ENCODE assay signal across 8 mouse cellular contexts in genomic region chr4:94602496-94603030, GRCm38 (mm10). TPM values are rescaled to one million over a fixed set of nuclear protein-coding genes. Genes with fewer than 3 reads are reported as not detected.
DNase-seq lines count a peak whose midpoint lies in the region; ATAC-seq and TF ChIP-seq lines count a peak whose summit lies in the region.
"Had no signal": no experiment of that assay in that cellular context is flagged by ENCODE, and none has a peak within 500 bp of the region (broad histone marks: within the 10 kb centered on the region; RNA-seq: fewer than 3 reads in every experiment).

No protein-coding gene starts in this region.

- H3K27me3 ChIP-seq in lung, embryonic 14.5 days (ENCODE audit: insufficient read depth, low read length), result no peaks in the 10 kb centered on the region
- no peaks in the 10 kb centered on the region for H3K27me3 ChIP-seq in embryonic facial prominence, embryonic 11.5 days (ENCODE audit: control insufficient read depth, insufficient read depth, low read length)
- H3K27me3 ChIP-seq in hindbrain, postnatal 0 days (ENCODE audit: insufficient read depth, low read length), result no peaks in the 10 kb centered on the region
- H3K27me3 ChIP-seq in midbrain, embryonic 10.5 days (ENCODE audit: low read depth, poor library complexity, severe bottlenecking), result no peaks in the 10 kb centered on the region

- H3K4me2 ChIP-seq in lung, embryonic 14.5 days, result peak overlapping the region; percentile 83
- peak overlapping the region; percentile 50 for H3K4me2 ChIP-seq in embryonic facial prominence, embryonic 11.5 days (ENCODE audit: low read depth, low read length)
- peak overlapping the region; percentile 85 for H3K4me2 ChIP-seq in hindbrain, postnatal 0 days (ENCODE audit: low read depth, low read length)

- no peak for DNase-seq in lung, embryonic 14.5 days
- no peak for DNase-seq in lung, postnatal 25 days (ENCODE audit: low spot score)
- DNase-seq in embryonic facial prominence, embryonic 11.5 days (ENCODE audit: low spot score), result peak; percentile 45
- peak; percentile 9 for DNase-seq in hindbrain, postnatal 0 days (ENCODE audit: low spot score)
- no peak for DNase-seq in midbrain, embryonic 10.5 days (ENCODE audit: low spot score)
- DNase-seq in right cerebral cortex, postnatal 4 days, result no peak

- no peaks in the 10 kb centered on the region for H3K36me3 ChIP-seq in lung, embryonic 14.5 days (ENCODE audit: insufficient read depth)
- no peaks in the 10 kb centered on the region for H3K36me3 ChIP-seq in embryonic facial prominence, embryonic 11.5 days (replicated peaks; ENCODE audit: control insufficient read depth, insufficient read depth, low read depth, low read length)
- no peaks in the 10 kb centered on the region for H3K36me3 ChIP-seq in hindbrain, postnatal 0 days (ENCODE audit: insufficient read depth, low read length)
- H3K36me3 ChIP-seq in midbrain, embryonic 10.5 days, result no peaks in the 10 kb centered on the region

- no peaks in the 10 kb centered on the region for H3K4me1 ChIP-seq in lung, embryonic 14.5 days (ENCODE audit: insufficient read depth)
- H3K4me1 ChIP-seq in embryonic facial prominence, embryonic 11.5 days (ENCODE audit: control insufficient read depth, insufficient read depth, low read length), result no peaks in the 10 kb centered on the region
- H3K4me1 ChIP-seq in hindbrain, postnatal 0 days (ENCODE audit: insufficient read depth, low read length), result peaks cover 5% of the 10 kb centered on the region; the same call in 1 of the 2 replicates
- peaks cover 25% of the 10 kb centered on the region for H3K4me1 ChIP-seq in midbrain, embryonic 10.5 days

- peak; percentile 79 for ATAC-seq in lung, embryonic 14.5 days (ENCODE audit: insufficient read depth)
- peak; percentile 89 for ATAC-seq in embryonic facial prominence, embryonic 11.5 days (replicated peaks; ENCODE audit: insufficient number of reproducible peaks, low FRiP score, low TSS enrichment, low read depth)
- no peak for ATAC-seq in hindbrain, postnatal 0 days
- ATAC-seq in CD4-positive, CD25-positive, alpha-beta regulatory T cell, adult 4 months, result no peak

- under 1% methylated on average over 33 of the region's 33 CpGs for WGBS in lung, embryonic 14.5 days
- WGBS in embryonic facial prominence, embryonic 11.5 days, result under 1% methylated on average over 33 of the region's 33 CpGs
- under 1% methylated on average over 33 of the region's 33 CpGs for WGBS in hindbrain, postnatal 0 days
- under 1% methylated on average over 33 of the region's 33 CpGs for WGBS in midbrain, embryonic 10.5 days

- H3K9me3 ChIP-seq in lung, embryonic 14.5 days (ENCODE audit: low read depth, low read length), result no peaks in the 10 kb centered on the region
- no peaks in the 10 kb centered on the region for H3K9me3 ChIP-seq in embryonic facial prominence, embryonic 11.5 days (replicated peaks; ENCODE audit: control insufficient read depth, low read length)
- no peaks in the 10 kb centered on the region for H3K9me3 ChIP-seq in hindbrain, postnatal 0 days (ENCODE audit: low read length)
- H3K9me3 ChIP-seq in midbrain, embryonic 10.5 days (replicated peaks), result no peaks in the 10 kb centered on the region

- TF ChIP-seq CTCF in lung, embryonic 14.5 days (IDR thresholded peaks at IDR 0.05; ENCODE audit: low read depth), result no peak
- TF ChIP-seq CTCF in hindbrain, postnatal 0 days (IDR thresholded peaks at IDR 0.05; ENCODE audit: low read depth), result no peak

- H3K27ac ChIP-seq in lung, embryonic 14.5 days (ENCODE audit: low read depth), result peak overlapping the region; percentile 92
- peak overlapping the region; percentile 63 for H3K27ac ChIP-seq in embryonic facial prominence, embryonic 11.5 days (replicated peaks; ENCODE audit: low read depth, low read length)
- H3K27ac ChIP-seq in hindbrain, postnatal 0 days, result peak overlapping the region; percentile 94
- H3K27ac ChIP-seq in midbrain, embryonic 10.5 days (replicated peaks), result peak overlapping the region; percentile 96

- H3K4me3 ChIP-seq in lung, embryonic 14.5 days (ENCODE audit: low read depth, low read length), result peak overlapping the region; percentile 95
- H3K4me3 ChIP-seq in embryonic facial prominence, embryonic 11.5 days (ENCODE audit: low read depth, low read length), result peak overlapping the region; percentile 87
- H3K4me3 ChIP-seq in hindbrain, postnatal 0 days (ENCODE audit: low read length), result peak overlapping the region; percentile 99
- H3K4me3 ChIP-seq in midbrain, embryonic 10.5 days, result peak overlapping the region; percentile 97

- peak overlapping the region; percentile 88 for H3K9ac ChIP-seq in lung, embryonic 14.5 days
- H3K9ac ChIP-seq in embryonic facial prominence, embryonic 11.5 days (replicated peaks; ENCODE audit: low read length), result peak overlapping the region; percentile 93
- H3K9ac ChIP-seq in hindbrain, postnatal 0 days (replicated peaks; ENCODE audit: low read length), result peak overlapping the region; percentile 95

RNA-seq across cellular contexts. Expression of gene Plaa, which starts 0.5 kb away (rescaled TPM):
- 78.3 and 80.9 TPM in 2 replicates for polyA plus RNA-seq in lung, embryonic 14.5 days (2014; fragmentation: Nextera tagmentation; extraction: Ambion mirVana)
- 81.9 and 96.6 TPM in 2 replicates for polyA plus RNA-seq in embryonic facial prominence, embryonic 11.5 days (2014; fragmentation: Nextera tagmentation; extraction: Ambion mirVana)
- 57.7 and 64.7 TPM in 2 replicates for total RNA-seq in hindbrain, postnatal 0 days (2014; rRNA removed)
- polyA plus RNA-seq in hindbrain, postnatal 0 days (2015; fragmentation: Nextera tagmentation; extraction: Ambion mirVana), result 64.7 and 70.0 TPM in 2 replicates
- polyA plus RNA-seq in midbrain, embryonic 10.5 days (2016; fragmentation: Nextera tagmentation; extraction: Ambion mirVana), result 92.6 and 95.1 TPM in 2 replicates
- 10 to 100 TPM; 31.6 to 33.7 TPM for polyA plus RNA-seq in CD4-positive, CD25-positive, alpha-beta regulatory T cell, adult 4 months (2017; shearing (Covaris generic))

RNA-seq across cellular contexts. Expression of gene Ift74, which starts 11.7 kb away (rescaled TPM):
- polyA plus RNA-seq in lung, embryonic 14.5 days (2014; fragmentation: Nextera tagmentation; extraction: Ambion mirVana), result 33.1 and 34.1 TPM in 2 replicates
- 64.7 and 78.2 TPM in 2 replicates for polyA plus RNA-seq in embryonic facial prominence, embryonic 11.5 days (2014; fragmentation: Nextera tagmentation; extraction: Ambion mirVana)
- total RNA-seq in hindbrain, postnatal 0 days (2014; rRNA removed), result 5.2 and 6.6 TPM in 2 replicates
- polyA plus RNA-seq in hindbrain, postnatal 0 days (2015; fragmentation: Nextera tagmentation; extraction: Ambion mirVana), result 30.1 and 35.0 TPM in 2 replicates
- polyA plus RNA-seq in midbrain, embryonic 10.5 days (2016; fragmentation: Nextera tagmentation; extraction: Ambion mirVana), result 59.6 and 65.4 TPM in 2 replicates
- 1 to 10 TPM; 4.6 to 6.4 TPM for polyA plus RNA-seq in CD4-positive, CD25-positive, alpha-beta regulatory T cell, adult 4 months (2017; shearing (Covaris generic))

RNA-seq across cellular contexts. Expression of gene Caap1, which starts 46.0 kb away (rescaled TPM):
- polyA plus RNA-seq in lung, embryonic 14.5 days (2014; fragmentation: Nextera tagmentation; extraction: Ambion mirVana), result 21.8 and 22.2 TPM in 2 replicates
- 31.0 and 35.2 TPM in 2 replicates for polyA plus RNA-seq in embryonic facial prominence, embryonic 11.5 days (2014; fragmentation: Nextera tagmentation; extraction: Ambion mirVana)
- total RNA-seq in hindbrain, postnatal 0 days (2014; rRNA removed), result 8.5 and 9.4 TPM in 2 replicates
- polyA plus RNA-seq in hindbrain, postnatal 0 days (2015; fragmentation: Nextera tagmentation; extraction: Ambion mirVana), result 10.3 and 11.0 TPM in 2 replicates
- polyA plus RNA-seq in midbrain, embryonic 10.5 days (2016; fragmentation: Nextera tagmentation; extraction: Ambion mirVana), result 24.4 and 27.8 TPM in 2 replicates
- polyA plus RNA-seq in CD4-positive, CD25-positive, alpha-beta regulatory T cell, adult 4 months (2017; shearing (Covaris generic)), result 1 to 10 TPM; 5.3 to 6.2 TPM

RNA-seq across cellular contexts. Expression of gene Gm10306, which starts 46.2 kb away (rescaled TPM):
- not detected in 2 replicates for polyA plus RNA-seq in lung, embryonic 14.5 days (2014; fragmentation: Nextera tagmentation; extraction: Ambion mirVana)
- not detected in 2 replicates for polyA plus RNA-seq in embryonic facial prominence, embryonic 11.5 days (2014; fragmentation: Nextera tagmentation; extraction: Ambion mirVana)
- not detected in 2 replicates for total RNA-seq in hindbrain, postnatal 0 days (2014; rRNA removed)
- polyA plus RNA-seq in hindbrain, postnatal 0 days (2015; fragmentation: Nextera tagmentation; extraction: Ambion mirVana), result 0.45 TPM in 1 of 2 replicates, not detected in the other
- polyA plus RNA-seq in midbrain, embryonic 10.5 days (2016; fragmentation: Nextera tagmentation; extraction: Ambion mirVana), result 0.52 TPM in 1 of 2 replicates, not detected in the other
- not detected for polyA plus RNA-seq in CD4-positive, CD25-positive, alpha-beta regulatory T cell, adult 4 months (2017; shearing (Covaris generic))
- total RNA-seq: gastrocnemius, postnatal 4 days had no signal

RNA-seq across cellular contexts. Expression of gene Lrrc19, which starts 47.4 kb away (rescaled TPM):
- 0.64 and 0.85 TPM in 2 replicates for polyA plus RNA-seq in lung, embryonic 14.5 days (2014; fragmentation: Nextera tagmentation; extraction: Ambion mirVana)
- polyA plus RNA-seq in embryonic facial prominence, embryonic 11.5 days (2014; fragmentation: Nextera tagmentation; extraction: Ambion mirVana), result 0.57 and 1.1 TPM in 2 replicates
- total RNA-seq in hindbrain, postnatal 0 days (2014; rRNA removed), result not detected in 2 replicates
- polyA plus RNA-seq in hindbrain, postnatal 0 days (2015; fragmentation: Nextera tagmentation; extraction: Ambion mirVana), result 0.24 TPM in 2 replicates
- 1.1 and 1.3 TPM in 2 replicates for polyA plus RNA-seq in midbrain, embryonic 10.5 days (2016; fragmentation: Nextera tagmentation; extraction: Ambion mirVana)
- polyA plus RNA-seq in CD4-positive, CD25-positive, alpha-beta regulatory T cell, adult 4 months (2017; shearing (Covaris generic)), result not detected
- total RNA-seq: gastrocnemius, postnatal 4 days had no signal

Comparison
In these comparisons a context has a peak if more than half of its experiments do, and no peak if none do; other contexts are left out.
1. ATAC-seq: peak in lung, embryonic 14.5 days (single experiment) and embryonic facial prominence, embryonic 11.5 days (single experiment); none in hindbrain, postnatal 0 days (single experiment) and CD4-positive, CD25-positive, alpha-beta regulatory T cell, adult 4 months (single experiment).
2. DNase-seq: peak in embryonic facial prominence, embryonic 11.5 days (single experiment) and hindbrain, postnatal 0 days (single experiment); none in lung, embryonic 14.5 days (single experiment), lung, postnatal 25 days (single experiment), midbrain, embryonic 10.5 days (single experiment) and right cerebral cortex, postnatal 4 days (single experiment).
3. Peak in every context shown above with its lines, with median percentiles within 50 percentile points of each other: H3K27ac ChIP-seq, H3K4me2 ChIP-seq, H3K4me3 ChIP-seq and H3K9ac ChIP-seq.